Mouse (Mus musculus) thymus, postnatal 10 days (tissue): ENCODE results near the gene Eps15l1.

Experiments
- DNase-seq, 2 experiments: peaks; one replicate each; pipeline ENCODE4 v3.0.0; 2021; ENCODE audit warnings: low spot score in 2 of 2

Eps15l1 gene

DNA sequence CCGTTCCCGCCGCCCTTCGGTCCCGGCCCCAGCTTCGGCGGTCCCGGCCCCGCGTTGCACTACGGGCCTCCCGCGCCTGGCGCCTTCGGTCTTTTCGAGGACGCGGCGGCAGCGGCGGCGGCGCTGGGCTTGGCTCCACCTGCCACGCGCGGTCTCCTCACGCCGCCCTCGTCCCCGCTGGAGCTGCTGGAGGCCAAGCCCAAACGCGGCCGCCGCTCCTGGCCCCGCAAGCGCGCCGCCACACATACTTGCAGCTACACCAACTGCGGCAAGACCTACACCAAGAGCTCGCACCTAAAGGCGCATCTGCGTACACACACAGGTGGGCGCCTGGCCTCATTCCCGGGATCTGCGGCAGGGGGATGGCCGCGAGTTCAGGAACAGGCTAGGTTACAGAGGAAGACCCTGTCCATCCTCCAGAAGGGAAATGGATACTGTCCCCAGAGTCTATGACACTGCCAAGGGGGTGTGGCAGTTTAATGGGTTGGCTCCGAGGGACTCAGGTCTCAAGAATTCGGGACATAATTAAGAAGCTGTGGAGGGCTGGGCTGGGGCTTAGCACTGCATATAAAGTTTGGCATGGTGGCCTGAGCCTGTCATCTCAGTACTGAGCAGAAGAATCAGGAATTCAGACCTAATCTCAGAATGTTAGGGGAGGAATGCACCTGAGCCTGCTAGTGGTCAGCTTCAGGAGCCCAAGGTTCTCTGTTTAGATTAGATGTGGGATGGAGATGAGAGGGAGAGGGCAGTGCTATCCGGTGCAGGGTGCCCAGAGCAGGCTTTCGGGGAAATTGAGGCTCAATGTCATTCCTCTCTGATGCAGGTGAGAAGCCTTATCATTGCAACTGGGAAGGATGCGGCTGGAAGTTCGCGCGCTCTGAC, 101.1 kb downstream of the Eps15l1 start:
- DNase-seq = no peak

DNA sequence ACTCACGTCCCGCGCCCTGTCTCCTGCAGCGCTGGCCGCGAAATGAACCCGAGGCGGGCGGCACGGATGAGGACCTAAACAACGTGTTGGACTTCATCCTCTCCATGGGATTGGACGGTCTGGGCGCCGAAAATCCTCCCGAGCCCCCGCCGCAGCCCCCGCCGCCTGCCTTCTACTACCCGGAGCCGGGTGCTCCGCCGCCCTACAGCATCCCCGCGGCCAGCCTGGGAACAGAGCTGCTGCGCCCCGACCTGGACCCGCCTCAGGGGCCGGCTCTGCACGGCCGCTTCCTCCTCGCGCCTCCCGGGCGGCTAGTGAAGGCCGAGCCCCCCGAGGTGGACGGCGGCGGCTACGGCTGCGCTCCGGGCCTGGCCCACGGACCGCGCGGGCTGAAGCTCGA, 101.9 kb downstream of the Eps15l1 start:
- no peak for DNase-seq

DNA sequence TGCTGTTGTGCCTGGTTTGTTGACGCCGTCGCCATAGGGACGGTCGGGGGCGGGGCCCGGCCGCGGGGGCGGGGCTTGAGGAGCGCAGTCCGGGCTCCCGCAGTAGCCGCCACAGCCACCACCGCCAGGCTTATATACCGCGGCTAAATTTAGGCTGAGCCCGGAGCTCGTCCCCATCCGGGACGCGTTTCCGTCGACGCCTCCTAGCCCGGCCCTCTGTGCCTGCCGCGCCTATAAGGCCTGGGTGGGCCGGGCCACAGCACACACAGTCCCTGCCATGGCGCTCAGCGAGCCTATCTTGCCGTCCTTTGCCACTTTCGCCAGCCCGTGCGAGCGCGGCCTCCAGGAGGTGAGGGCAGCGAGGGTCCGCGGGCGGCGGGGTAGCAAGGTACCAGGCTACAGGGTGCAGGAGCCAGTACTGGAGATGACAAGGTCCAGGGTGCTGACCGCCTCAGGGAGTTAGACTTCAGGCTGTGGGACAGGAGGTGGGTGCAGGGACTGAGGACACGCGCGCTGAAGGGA, 102.4 kb downstream of the Eps15l1 start, which contains the start of gene Klf2:
Klf2 (plus strand) TSS at position 233 of the 522 bp plus-strand sequence.
- peak; percentile 86 to 91 for DNase-seq

DNA sequence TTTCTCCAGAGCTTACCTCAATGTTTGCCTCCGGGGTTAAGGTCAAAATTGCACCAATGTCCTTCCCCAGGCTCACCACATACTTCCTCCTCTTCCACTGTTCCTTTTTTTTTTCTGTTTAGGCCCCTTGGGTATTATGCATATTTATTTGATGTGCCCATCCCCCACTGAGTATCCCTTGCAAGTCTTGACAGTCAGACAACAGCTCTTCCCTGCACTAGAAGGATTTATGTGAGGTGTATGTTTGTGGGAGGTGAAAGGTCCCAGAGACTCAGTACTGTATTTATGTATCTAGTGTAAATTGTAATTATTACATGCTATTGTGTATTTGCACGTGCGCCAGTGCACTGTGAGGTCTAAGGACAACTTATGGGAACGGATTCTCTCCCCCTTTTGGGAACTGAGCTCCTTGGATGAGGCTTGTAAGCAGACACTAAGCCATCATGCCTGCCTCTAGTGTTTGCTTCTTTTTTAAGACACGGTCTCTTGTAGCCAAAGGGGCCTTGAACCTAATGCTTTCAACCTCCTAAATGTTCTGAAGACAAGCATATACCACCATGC, 103.4 kb downstream of the Eps15l1 start:
- no peak for DNase-seq

DNA sequence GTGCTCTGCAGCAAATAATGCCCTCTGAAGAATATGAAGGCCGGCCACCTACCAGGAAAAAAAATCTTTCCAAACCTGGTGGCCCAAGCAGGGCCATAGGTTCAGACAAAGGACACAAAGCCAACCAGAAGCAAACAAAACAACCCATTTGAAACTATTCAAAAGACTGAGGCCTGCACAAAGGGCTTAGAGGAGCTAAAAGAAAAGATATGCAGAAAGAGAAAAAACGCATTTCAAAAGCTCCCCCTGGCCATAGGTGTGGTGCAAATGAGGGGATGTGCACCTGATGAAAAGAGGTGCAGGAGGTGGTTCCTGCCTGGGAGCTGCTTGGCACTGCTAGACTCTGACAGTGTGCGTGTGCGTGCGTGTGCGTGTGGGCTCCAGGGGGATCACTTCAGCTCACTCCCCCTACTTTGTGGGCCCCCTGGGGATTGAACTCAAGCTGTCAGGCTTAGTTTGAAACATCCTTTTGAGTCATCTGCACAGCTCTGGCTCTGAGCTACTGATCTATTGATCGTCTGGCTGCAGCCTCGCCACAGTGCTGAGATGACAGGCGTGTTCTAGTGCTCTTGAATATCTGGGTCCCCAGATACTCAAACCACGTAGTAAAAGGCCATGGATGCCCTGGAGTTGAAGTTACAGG, 105.1 kb downstream of the Eps15l1 start:
- DNase-seq = no peak

DNA sequence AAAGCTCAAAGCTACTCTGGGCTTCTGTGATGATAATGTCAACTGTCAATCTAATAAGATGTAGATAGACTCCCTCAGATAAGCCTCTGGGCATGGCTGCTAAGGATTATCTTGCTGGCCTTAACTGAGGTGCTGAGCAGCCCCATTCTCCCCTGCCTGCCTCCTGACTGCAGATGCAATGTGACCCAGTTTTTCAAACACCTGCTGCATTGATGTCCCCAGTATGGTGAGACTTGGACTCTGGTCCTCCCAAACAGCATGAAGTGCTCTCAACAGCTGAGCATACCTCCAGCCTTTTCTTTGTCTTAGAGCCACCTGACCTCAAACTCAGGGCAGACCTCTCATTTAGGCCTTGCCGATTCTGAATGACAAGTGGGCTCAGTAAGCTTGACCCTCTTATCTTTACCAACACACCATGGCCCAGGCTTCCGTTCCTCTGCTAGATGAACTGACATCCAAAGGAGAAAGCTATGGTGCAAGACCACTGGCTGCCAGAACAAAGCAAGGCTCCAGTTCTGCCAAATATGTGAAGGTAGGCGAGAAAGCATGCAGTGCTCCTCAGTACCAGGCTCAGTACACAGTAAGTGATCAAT, 108.2 kb downstream of the Eps15l1 start:
- DNase-seq = peak; percentile 57 to 72

DNA sequence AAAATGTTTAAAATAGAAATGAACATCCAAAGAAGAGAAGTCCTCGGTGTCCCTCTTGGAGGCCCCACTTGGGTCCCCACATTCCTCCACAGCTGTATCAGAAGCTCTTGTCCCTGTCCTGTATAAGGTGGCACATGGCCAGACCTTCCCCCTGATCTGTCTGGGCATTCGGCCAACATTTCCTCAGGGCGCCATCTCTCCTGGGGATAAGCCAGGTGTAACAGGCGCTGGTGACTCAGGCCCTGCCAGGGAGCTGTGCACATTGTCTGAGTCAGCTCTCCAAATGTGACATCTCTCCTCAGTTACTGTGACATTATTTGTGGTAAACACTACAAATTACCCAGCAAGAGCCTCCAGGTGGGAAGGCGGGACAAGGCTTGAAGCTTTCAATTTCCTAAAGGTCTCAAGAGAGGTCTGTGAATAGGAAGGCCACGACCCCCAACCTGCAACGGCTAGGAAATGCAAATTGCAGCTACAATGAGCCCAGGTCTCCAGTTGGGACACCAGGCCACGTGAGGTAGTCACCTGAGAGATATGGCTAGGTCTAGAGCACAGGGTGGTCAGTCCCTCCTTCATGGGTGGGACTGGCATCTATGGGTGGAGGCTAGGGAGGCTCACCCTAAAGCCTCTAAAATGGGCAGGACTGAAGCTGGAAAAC, 110.3 kb downstream of the Eps15l1 start:
- no peak for DNase-seq

DNA sequence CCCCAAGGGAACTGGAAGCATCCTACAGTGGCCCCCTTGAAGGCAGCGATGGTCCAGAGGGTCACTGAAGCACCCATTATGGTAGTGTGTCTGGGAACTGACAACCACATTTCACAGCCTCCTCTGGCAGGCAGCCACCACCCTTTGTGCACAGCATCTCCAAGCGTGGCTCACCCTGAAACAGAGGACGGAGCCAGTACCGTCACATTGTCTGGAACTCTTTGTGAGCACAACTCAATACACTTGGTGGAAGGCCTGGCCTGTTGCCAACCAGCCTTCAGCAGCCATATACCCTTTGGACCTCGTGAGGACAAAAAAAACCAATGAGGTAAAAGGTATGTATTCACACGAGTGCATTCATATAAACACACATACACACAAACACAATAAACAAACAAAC, 113.0 kb downstream of the Eps15l1 start:
- DNase-seq = no peak

DNA sequence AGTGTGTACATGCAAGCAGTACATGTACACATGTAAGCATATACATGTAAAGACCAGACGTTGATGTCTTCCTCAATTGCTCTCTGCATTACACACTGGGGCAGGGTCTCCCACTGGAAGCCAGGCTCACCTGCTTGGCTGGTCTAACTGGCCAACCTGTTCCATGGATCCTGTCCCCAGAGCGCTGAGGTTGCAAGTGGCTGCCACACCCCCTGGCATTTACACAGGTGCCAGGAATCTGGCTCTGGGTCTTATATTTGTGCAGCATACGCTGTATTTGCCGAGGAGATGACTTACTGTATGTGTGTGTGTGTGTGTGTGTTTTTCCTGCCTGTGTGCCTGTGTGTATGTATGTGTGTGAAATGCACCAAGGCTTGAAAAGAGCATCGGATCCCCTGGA, 114.3 kb downstream of the Eps15l1 start:
- DNase-seq = no peak

DNA sequence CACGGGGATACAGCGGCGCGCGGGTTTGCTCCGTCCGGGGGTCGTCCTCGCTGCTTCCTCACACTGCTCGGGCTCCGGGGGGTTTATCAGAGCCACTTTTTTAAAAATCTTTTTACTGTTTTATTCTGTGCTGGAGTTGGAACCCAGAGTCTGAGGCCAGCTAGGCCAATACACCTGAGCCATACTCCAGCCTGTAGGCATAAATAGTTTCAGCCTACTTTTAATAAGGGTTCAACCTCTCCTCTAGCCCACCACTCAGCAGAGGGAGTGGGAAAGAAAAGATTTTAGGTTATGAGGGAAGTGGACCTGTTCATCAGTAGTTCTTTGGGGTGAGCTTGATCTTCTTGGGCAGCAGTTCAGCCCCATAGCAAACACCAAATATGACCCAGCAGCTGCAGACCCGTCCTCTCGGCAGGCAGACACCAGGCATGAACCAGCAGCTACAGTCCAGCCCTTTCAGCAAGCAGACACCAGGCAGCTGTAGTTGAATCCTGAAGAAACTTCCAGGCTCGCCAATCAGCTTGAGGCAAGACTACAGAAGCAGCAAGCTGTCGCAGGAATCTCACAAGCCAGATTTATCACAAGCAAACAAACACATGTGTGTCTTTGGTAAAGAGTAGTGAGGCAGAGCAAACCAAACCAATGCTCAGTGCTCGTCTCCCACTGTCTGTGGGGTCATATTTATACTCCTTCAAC, 115.9 kb downstream of the Eps15l1 start, which contains the start of gene Gm10282:
Gm10282 (minus strand) TSS at position 51 of the 696 bp plus-strand sequence.
- no peak for DNase-seq

DNA sequence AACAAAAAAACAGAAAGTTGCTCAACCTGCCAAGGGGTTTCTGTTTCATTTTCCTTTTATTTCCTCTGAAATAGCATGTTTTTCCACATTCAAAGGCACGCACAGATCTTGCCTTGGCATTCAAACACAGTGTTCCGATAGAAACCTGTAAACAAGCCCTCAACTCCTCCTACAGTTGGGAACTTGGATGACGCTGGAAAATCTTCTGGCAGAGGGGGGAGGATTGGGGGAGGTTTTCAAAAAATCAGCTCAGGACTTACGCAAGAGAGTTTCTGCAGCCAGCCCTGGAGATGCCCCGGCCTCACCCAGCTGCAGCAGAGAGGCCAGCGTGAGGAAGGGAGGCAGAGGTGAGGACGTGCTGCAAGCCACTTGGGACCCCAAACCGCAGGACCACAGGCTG, 117.6 kb downstream of the Eps15l1 start:
- DNase-seq = no peak

DNA sequence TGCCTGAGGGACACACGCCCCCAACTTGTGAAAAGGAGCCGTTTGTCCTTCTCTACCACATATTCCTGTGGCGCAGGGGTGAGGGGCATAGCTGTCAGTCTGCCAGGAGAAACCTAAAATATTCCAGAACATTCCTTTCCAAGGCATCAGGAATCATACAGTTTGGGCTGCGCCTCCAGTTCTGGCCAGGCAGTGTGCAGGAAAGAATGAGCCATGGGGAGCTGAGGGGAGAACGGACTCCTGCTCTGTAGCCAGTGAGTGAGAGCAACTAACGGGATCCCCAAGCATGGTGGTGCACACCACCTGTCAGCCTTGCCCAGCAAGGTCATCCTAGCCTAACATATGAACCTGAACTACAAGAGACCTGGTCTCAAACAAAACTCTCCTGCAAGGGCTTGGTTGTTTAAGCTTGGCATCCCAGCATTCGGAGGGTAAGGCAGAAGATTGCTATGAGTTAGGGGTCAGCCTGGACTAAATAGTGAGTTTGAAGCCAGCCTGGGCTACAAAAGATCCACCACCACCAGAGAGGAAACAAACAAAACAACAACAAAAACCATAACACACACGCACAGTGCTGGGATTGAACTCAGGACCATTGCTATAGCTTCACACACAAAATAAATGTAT, 118.2 kb downstream of the Eps15l1 start:
- DNase-seq = no peak

DNA sequence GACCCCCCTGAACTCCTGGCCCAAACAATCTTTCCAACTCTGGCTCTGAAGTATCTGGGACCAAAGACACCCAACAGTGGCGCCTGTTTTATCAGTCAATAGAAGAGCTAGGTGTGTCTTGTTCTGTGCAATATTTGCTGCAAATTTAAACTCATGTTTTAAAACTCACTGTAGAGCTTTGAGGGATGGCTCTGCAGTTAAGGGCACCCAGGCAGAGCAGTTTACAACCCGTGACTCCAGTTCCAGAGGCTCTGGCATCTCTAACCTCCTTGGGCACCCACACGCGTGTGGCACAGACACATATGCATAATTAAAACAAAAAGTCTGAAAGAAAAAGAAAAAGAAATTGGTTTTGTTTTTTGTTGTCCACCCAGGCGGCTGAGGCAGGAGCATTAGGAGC, 119.8 kb downstream of the Eps15l1 start:
- DNase-seq = no peak

DNA sequence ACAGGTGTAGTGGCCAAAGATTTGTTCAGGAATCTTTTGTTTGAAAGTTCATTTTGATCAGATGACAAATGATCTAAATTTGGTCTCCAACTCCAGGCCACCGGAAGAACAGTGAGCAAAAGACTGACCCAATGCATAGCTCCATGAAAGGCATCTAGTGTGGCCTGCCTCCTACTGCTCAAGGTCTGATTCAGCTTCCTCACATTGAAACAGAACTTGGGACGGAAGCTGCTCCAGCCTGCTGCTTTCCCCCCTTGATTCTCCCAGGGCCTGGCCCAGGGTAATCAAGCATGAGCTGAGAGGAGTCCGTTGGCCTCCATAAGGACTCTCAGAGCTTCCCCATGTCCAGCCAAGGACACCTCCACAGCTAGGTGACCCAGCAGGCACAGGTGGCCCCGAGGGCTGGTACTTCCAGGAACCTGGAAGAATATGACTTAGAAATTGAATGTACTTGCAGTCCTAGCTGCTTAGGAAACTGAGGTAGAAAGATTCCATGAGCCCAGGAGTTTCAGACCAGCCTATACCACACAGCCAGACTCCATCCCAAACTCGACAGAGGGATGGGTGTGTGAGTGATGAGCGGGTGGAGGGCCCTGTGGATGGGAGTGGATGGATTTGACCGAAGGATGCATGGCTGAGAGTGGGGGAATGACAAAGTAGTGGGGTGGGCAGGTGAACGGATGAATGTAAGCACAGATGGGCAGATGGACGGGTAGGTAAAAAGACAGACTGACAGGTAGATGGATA, 120.4 kb downstream of the Eps15l1 start:
- DNase-seq = no peak

DNA sequence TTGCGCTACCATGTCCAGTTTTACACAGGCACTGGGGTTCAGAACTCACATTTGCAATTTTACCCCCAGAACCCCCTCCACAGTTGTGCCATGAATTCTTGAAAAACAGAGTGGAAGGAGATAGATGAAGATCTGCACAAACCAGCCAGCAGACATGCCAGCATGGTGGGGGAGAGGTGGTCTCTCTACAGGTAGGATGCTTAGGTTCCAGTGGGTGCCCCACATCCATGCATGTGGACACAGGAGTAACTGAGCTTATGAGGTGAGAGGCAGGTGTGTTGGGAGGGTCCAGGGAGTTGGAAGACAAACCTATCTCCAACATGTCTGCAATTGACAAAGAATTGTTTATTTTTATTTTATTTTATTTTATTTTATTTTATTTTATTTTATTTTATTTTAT, 122.3 kb downstream of the Eps15l1 start:
- DNase-seq = no peak

DNA sequence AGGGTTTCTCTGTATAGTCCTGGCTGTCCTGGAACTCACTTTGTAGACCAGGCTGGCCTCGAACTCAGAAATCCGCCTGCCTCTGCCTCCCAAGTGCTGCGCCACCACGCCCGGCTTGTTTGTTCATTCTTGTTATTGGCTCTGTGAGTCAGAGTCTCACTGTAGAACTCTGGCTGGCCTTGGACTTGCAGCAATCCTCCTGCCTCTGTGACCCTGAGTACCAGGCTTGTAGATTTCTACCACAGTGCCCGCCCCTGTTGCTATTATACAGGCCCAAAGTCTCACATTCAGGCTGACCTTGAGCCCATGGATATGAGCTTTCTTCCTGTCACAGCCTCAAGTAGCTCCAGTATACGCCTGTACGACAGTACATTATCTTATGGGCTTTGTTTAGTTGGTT, 124.7 kb downstream of the Eps15l1 start:
- DNase-seq = no peak

DNA sequence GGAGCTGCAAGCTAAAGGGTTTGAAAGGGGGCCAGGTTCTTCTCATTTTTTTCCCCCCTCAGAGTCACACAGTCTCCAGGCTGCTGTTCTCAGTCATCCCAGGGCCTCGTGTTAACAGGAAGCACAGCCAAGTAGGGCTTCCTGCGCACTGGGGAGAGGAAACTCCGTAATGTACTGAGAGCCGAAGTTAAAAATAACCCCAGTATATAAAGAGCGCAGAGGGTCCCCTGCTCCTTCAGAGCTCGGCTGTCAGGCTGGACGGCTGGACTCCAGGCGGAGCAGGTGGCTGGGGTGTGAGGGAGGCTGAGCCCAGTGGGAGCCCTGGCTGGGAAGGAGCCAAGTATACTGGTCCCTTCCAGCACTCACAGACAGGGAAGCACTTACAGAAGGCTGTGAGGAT, 125.6 kb downstream of the Eps15l1 start:
- DNase-seq = peak in 1 of 2 experiments; percentile 33

DNA sequence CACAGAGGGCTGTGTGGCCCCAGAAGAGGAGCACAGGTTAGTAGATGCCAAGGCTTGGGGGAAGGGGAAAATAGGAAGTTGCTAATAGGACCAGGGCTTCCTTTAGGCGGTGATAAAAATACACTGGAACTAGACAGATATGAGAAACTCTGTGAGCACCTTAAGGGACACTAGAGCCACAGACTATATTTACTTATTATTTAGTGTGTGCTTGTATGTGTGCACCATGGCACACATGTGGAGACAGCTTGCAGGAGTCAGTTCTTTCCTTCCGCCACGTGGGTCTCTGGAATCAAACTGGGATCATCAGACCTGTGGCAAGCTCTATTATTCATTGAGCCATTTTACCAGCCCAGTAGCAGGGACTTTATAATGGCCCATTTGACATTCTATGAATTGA, 126.1 kb downstream of the Eps15l1 start:
- no peak for DNase-seq

DNA sequence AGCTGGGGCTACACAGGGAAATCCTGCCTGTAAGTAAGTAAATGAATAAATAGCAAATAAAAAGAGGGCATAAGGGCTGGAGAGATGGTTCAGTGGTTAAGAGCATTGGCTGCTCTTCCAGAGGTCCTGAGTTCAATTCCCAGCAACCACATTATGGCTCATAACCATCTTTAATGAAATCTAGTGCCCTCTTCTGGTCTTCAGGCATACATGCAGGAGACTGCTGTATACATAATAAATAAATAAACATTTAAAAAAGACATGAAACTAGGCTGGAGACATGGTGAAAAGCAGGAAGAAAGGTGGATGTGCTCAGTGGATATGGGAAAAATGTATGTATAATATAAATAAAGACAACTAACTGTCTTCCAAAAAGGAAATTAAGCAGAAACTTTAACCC, 128.0 kb downstream of the Eps15l1 start:
- DNase-seq = no peak

DNA sequence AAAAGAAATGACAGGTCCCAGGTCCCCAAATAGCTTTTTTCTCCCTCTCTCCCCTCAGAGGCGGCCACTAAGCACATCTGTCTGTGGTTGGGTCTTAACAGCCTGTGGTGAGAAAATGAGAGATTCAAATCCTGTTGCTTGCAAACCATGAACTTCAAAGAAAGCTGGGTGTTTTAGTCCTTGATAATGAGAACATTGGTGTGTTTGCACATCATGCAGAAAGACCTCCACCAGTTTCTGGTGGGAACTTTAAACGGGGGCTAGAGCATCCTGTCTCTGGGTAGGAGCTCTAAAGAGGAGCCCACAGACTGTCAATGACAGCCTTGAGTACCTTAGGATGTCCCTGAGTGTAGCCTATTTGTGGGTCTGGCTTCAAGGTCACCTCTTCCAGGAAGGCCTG, 130.2 kb downstream of the Eps15l1 start:
- DNase-seq = no peak
